Mouse (Mus musculus) C2C12 (cell line): ENCODE measurements at regions not wholly inside any gene's neighbourhood (a gene's known extent, or its start where the extent isn't known, plus 50 kb on each side); places are given as distances from the start of the nearest gene placed in this dataset.

Experiments
- H3K27me3 ChIP-seq: one replicate; pipeline ENCODE4 v1.6.1; 2011; ENCODE audit not compliant: control insufficient read depth, insufficient read depth, insufficient read length
- H3K36me3 ChIP-seq: one replicate; pipeline ENCODE4 v1.6.1; 2011; ENCODE audit not compliant: control insufficient read depth, insufficient read depth
- H3K4me3 ChIP-seq: one replicate; pipeline ENCODE4 v1.5.1; 2011; ENCODE audit warnings: mild to moderate bottlenecking, control low read depth; ENCODE audit not compliant: poor library complexity, insufficient read depth, severe bottlenecking
- H3K79me2 ChIP-seq: one replicate; pipeline ENCODE4 v1.6.1; 2011; ENCODE audit not compliant: control insufficient read depth, insufficient read depth
- H3K79me3 ChIP-seq: one replicate; pipeline ENCODE4 v1.6.1; 2011; ENCODE audit warnings: low read depth, control low read depth
- H3ac ChIP-seq: one replicate; pipeline ENCODE3; 2011; ENCODE audit warnings: low read depth; ENCODE audit not compliant: control insufficient read depth, insufficient read length
- CEBPB ChIP-seq: IDR thresholded peaks from one replicate; pipeline ENCODE4 v1.6.1; 2011; ENCODE audit warnings: low read depth, mild to moderate bottlenecking, control low read depth, moderate library complexity
- CTCF ChIP-seq: IDR thresholded peaks from one replicate; pipeline ENCODE4 v1.5.1; 2011; ENCODE audit not compliant: control insufficient read depth, insufficient read depth, insufficient read length
- FOSL1 ChIP-seq: IDR thresholded peaks from one replicate; pipeline ENCODE4 v1.8.0; 2011; ENCODE audit warnings: mild to moderate bottlenecking, low read length; ENCODE audit not compliant: poor library complexity, insufficient read depth, severe bottlenecking
- MAX ChIP-seq: IDR thresholded peaks from one replicate; pipeline ENCODE4 v1.6.1; 2011; ENCODE audit warnings: mild to moderate bottlenecking, control low read depth
- MYOD1 ChIP-seq: IDR thresholded peaks from one replicate; pipeline ENCODE4 v1.6.1; 2011; ENCODE audit warnings: low read depth; ENCODE audit not compliant: control insufficient read depth, insufficient read length
- MYOG ChIP-seq: IDR thresholded peaks from one replicate; pipeline ENCODE4 v1.6.1; 2011; ENCODE audit not compliant: control insufficient read depth, insufficient read length; ENCODE audit errors: extremely low read depth
- USF1 ChIP-seq: IDR thresholded peaks from one replicate; pipeline ENCODE4 v1.6.1; 2011; ENCODE audit warnings: low read depth, mild to moderate bottlenecking, control low read depth, moderate library complexity

DNA sequence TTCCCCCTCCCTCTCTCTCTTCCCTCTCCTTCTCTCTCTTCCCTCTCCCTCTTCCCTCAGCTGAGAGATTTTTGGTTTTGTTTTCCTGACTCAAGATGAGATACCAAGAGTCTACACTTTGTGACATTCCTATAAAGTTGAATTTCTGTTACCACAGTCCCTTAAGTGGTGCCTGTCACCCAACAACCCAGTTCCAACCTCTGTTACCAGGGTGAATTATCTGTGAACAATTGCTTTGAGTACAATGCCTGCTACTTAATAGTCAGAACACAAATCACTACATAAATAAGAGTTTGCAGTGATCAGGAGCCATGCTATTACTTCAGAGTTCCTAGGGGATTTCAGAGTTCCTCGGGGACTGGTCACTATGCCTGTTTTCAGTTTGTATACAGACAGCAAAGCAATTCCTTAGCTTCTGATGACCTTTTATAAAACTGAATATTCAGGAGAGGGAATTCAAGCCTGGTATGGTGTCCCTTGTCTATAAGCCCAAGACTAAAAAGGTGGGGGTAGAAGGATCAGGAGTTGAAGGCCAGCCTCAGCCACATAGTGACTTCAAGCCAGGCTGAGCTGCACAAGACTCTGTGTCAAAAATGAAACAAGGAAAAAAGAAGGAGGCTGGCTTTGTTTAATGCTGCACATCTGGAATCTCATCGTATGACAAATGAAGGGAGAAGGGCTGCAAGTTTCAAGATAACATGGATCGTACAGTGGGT, 99.2 kb upstream of the F13a1 start:
- Histone ChIP-seq H3K27me3 (no peaks in the 10 kb centered on the region), H3K79me2 (no peaks in the 10 kb centered on the region), H3K79me3 (no peaks in the 10 kb centered on the region), H3K36me3 (no peaks in the 10 kb centered on the region), H3ac (no peak overlapping the region), H3K4me3 (no peak overlapping the region)
- TF ChIP-seq USF1 (no peak), MYOD1 (no peak), FOSL1 (no peak), MYOG (no peak), CEBPB (no peak), MAX (no peak), CTCF (no peak)

DNA sequence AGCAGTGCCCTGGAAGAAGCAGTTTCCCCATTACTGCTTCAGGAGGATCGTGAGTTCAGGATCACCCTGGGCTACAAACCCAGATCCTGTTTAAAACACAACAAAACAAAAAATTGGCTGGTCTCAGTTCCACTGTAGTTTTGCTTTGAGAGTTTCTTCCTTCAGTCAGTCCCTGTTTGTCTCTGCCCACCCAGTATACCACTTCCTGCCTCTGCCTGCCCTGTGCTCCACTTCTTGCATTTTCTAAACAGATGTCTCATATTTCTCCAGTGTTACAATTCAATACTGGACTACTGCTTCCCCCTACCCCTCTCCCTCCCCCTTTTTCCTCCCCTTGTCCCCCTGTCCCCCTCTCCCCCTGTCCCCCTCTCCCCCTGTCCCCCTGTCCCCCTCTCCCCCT, 98.6 kb upstream of the F13a1 start:
- no peaks in the 10 kb centered on the region for H3K79me3 ChIP-seq
- no peaks in the 10 kb centered on the region for H3K27me3 ChIP-seq
- TF ChIP-seq CEBPB = no peak
- no peak for TF ChIP-seq MAX
- TF ChIP-seq MYOG = no peak
- TF ChIP-seq USF1 = no peak
- TF ChIP-seq MYOD1 = no peak
- TF ChIP-seq CTCF = no peak
- no peak for TF ChIP-seq FOSL1
- no peak overlapping the region for H3K4me3 ChIP-seq
- H3K36me3 ChIP-seq = no peaks in the 10 kb centered on the region
- H3ac ChIP-seq = no peak overlapping the region
- no peaks in the 10 kb centered on the region for H3K79me2 ChIP-seq

DNA sequence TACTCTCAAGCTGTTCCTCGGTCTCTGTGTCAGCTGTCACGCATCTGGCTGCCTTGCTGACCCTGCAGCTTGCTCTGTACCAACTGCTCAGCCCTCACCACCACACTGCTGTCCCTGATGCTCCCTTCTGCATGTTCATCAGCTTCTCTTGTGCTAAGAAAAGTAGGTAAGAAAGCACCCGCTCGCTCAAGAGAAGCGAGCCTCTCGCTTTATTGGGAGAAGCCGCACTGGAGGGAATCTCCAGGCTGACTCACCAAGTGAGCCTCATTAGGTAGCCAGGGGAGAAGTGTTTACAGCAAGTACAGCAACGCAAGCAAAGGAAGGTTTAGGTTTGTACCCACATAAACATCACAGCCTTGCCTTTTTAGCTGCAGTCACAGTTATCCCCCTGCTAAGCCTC, 97.7 kb upstream of the F13a1 start:
- H3ac ChIP-seq = no peak overlapping the region

DNA sequence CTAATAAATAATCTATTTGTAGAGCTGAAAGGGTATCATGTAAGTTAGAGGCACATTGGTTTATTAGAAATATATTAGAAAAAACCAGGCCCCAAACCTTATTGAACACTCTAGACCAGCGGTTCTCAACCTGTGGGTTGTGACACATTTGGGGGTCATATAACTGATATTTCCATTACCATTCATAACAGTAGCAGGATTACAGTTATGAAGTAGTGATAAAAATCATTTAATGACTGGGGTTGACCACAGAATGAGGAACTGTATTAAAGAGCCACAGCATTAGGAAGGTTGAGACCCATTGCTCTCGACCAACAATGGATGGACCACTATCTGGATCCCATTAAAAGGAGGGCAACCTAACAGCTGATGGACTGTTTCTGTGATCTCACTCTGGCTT, 92.8 kb upstream of the F13a1 start:
- H3K4me3 ChIP-seq = no peak overlapping the region
- H3K79me2 ChIP-seq = no peaks in the 10 kb centered on the region
- no peak overlapping the region for H3ac ChIP-seq
- H3K27me3 ChIP-seq = no peaks in the 10 kb centered on the region
- H3K36me3 ChIP-seq = no peaks in the 10 kb centered on the region
- no peak for TF ChIP-seq MYOD1
- no peaks in the 10 kb centered on the region for H3K79me3 ChIP-seq

More for the DNA sequence above, 97.7 kb upstream of the F13a1 start:
- no peaks in the 10 kb centered on the region for H3K79me2 ChIP-seq
- TF ChIP-seq CEBPB (no peak), FOSL1 (no peak), MAX (no peak), USF1 (no peak), MYOD1 (no peak), MYOG (no peak), CTCF (no peak)
- no peaks in the 10 kb centered on the region for H3K36me3 ChIP-seq
- no peaks in the 10 kb centered on the region for H3K79me3 ChIP-seq
- H3K4me3 ChIP-seq = no peak overlapping the region
- H3K27me3 ChIP-seq = no peaks in the 10 kb centered on the region

DNA sequence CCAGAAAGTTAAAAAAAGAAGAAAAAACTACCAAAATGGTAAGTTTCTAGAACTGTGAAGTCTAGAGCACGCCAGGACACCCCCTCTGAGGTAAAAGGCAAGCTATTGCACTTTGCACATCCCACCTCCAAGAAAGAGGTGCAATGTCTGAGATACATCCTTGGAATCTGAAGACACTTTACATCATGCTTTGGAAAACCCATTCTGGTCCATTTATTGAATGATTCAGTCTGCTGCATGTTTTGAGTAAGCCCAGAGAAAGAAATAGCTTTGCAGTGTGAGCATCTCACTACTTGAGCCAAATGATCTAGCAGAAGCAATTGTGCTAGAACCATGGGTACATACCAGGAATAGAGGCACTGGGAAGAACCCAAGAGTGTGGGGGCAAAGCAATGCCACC, 85.1 kb upstream of the F13a1 start:
- Histone ChIP-seq H3K79me3 (no peaks in the 10 kb centered on the region), H3ac (no peak overlapping the region), H3K27me3 (no peaks in the 10 kb centered on the region), H3K36me3 (no peaks in the 10 kb centered on the region), H3K4me3 (no peak overlapping the region), H3K79me2 (no peaks in the 10 kb centered on the region)
- TF ChIP-seq USF1 = no peak
- TF ChIP-seq CTCF = no peak

DNA sequence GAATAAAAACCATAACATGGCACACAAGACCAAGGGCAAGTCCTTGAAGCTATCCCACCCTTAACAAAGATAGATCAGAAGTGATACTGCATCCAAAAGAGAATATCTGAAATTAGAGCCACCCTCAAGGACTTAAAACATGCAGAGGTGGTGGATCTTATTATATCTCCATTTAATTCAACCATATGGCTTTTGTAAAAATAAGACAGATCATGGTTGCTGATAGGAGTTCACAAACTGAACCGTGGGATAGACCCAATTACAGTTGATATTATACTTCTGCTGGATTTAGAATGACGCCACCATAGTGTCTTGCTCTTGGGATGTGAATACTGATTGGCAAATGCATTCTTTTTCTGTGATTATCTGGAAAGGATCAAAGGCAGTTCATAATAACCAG, 84.5 kb upstream of the F13a1 start:
- Histone ChIP-seq H3K36me3 (no peaks in the 10 kb centered on the region), H3ac (no peak overlapping the region), H3K27me3 (no peaks in the 10 kb centered on the region), H3K79me3 (no peaks in the 10 kb centered on the region), H3K79me2 (no peaks in the 10 kb centered on the region), H3K4me3 (no peak overlapping the region)
- TF ChIP-seq FOSL1 = no peak
- TF ChIP-seq MYOD1 = no peak
- no peak for TF ChIP-seq MAX
- no peak for TF ChIP-seq MYOG
- TF ChIP-seq USF1 = no peak
- no peak for TF ChIP-seq CEBPB
- TF ChIP-seq CTCF = no peak
